8 mouse cellular contexts compared by ENCODE assay signal in the genomic region with DNA sequence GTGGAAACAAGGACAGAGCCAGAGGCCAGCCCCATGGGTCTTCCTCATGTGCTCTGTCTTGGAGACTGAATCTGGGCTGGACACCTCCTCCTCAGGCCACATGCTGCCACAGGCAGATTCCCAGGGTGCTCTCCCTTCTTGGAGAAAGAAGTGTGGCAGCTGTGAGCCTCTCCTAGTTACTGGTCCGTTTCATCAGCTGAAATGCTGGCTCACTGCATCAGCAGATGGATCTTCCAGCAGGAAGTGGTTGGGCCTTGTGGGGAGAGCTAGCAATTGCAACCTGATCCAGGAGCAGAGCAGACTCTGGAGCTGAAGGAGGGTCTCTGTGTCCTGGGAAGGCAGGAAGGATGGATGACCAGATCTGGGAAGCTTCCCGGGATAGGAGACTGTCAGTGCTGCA. TPM values are rescaled to one million over a fixed set of nuclear protein-coding genes. Genes with fewer than 3 reads are reported as not detected.
DNase-seq lines count a peak whose midpoint lies in the region; ATAC-seq and TF ChIP-seq lines count a peak whose summit lies in the region.

No protein-coding gene starts in this region.

- H3K27ac ChIP-seq in hindbrain, embryonic 16.5 days (ENCODE audit: low read depth, low read length) = peak overlapping the region; percentile 57; the same call in 1 of the 2 replicates

- no peaks in the 10 kb centered on the region for H3K36me3 ChIP-seq in hindbrain, embryonic 16.5 days (ENCODE audit: control insufficient read depth, insufficient read depth, low read length)

- H3K9ac ChIP-seq in hindbrain, embryonic 16.5 days (ENCODE audit: low read depth, low read length) = no peak overlapping the region

- H3K4me1 ChIP-seq in hindbrain, embryonic 16.5 days (ENCODE audit: control insufficient read depth, insufficient read depth, low read depth, low read length) = peaks cover 29% of the 10 kb centered on the region
- H3K4me1 ChIP-seq in lung, adult 2 months (ENCODE audit: control insufficient read depth, insufficient read depth, low read length) = 0 out of 2 replicates have a peak, but pooled peaks cover 2% of the 10 kb centered on the region

- no peaks in the 10 kb centered on the region for H3K9me3 ChIP-seq in hindbrain, embryonic 16.5 days (ENCODE audit: control insufficient read depth, low read length)

- no peak for TF ChIP-seq POLR2A in brain, embryonic 14.5 days (IDR thresholded peaks at IDR 0.05; ENCODE audit: borderline replicate concordance, extremely low read depth, insufficient read depth, insufficient read length, poor library complexity, severe bottlenecking)
- no peak for TF ChIP-seq POLR2A in lung, adult 2 months (IDR thresholded peaks at IDR 0.05; ENCODE audit: borderline replicate concordance, extremely low read depth, low read depth, low read length)

- no peak overlapping the region for H3K4me2 ChIP-seq in hindbrain, embryonic 16.5 days (ENCODE audit: low read length)

- no peaks in the 10 kb centered on the region for H3K27me3 ChIP-seq in hindbrain, embryonic 16.5 days (replicated peaks; ENCODE audit: control insufficient read depth, insufficient read depth, low read length)

- no peak overlapping the region for H3K4me3 ChIP-seq in hindbrain, embryonic 16.5 days (ENCODE audit: low read length)
- no peak overlapping the region for H3K4me3 ChIP-seq in lung, adult 2 months (replicated peaks; ENCODE audit: extremely low read depth, low read depth, low read length)

- 25% methylated on average over 2 of the region's 2 CpGs for WGBS in hindbrain, embryonic 16.5 days
- WGBS in lung, adult 2 months = 20% methylated on average over 2 of the region's 2 CpGs

- ATAC-seq in hindbrain, embryonic 16.5 days = 0 out of 2 replicates have a peak, but pooled peaks have one; percentile 24

- peak; percentile 78 to 79 for DNase-seq in cerebellum, postnatal 10 days
- no peak for DNase-seq in cerebellum, adult 9-11 months
- DNase-seq in brain, embryonic 14.5 days (ENCODE audit: low read depth) = peak; percentile 66
- DNase-seq in gastrocnemius, postnatal 10 days = peak; percentile 43
- no peak for DNase-seq in lung, adult 2 months
- peak; percentile 92 for DNase-seq in skeletal muscle tissue, adult 2 months (ENCODE audit: low read depth, low spot score)
- no peak for DNase-seq in urinary bladder, adult 18-20 months (ENCODE audit: low spot score in 2 of 2)

- TF ChIP-seq CTCF in brain, embryonic 14.5 days (IDR thresholded peaks at IDR 0.05; ENCODE audit: borderline replicate concordance, extremely low read depth, insufficient read depth, insufficient read length) = peak; percentile 27; the same call in 1 of the 2 replicates
- 0 out of 2 replicates have a peak, but pooled peaks have one; percentile 14 for TF ChIP-seq CTCF in lung, adult 2 months (IDR thresholded peaks at IDR 0.05; ENCODE audit: insufficient read depth, low read length)

RNA-seq across cellular contexts. Expression of gene Lgi2, which starts 50.3 kb away (rescaled TPM):
- 3.1 and 8.3 TPM in 2 replicates for polyA plus RNA-seq in brain, embryonic 14.5 days (2012; rRNA removed)
- total RNA-seq in gastrocnemius, postnatal 10 days (2021) = 1 to 10 TPM; 6.2 to 6.6 TPM
- 5.1 and 5.9 TPM in 2 replicates for polyA plus RNA-seq in hindbrain, embryonic 16.5 days (2015; fragmentation: Nextera tagmentation; extraction: Ambion mirVana)
- 1.6 and 2.0 TPM in 2 replicates for polyA plus RNA-seq in lung, adult 2 months (2012; rRNA removed)

RNA-seq across cellular contexts. Expression of gene Sepsecs, which starts 53.0 kb away (rescaled TPM):
- polyA plus RNA-seq in brain, embryonic 14.5 days (2012; rRNA removed) = 10.5 and 11.1 TPM in 2 replicates
- total RNA-seq in gastrocnemius, postnatal 10 days (2021) = 1 to 10 TPM; 7.1 to 7.8 TPM
- polyA plus RNA-seq in hindbrain, embryonic 16.5 days (2015; fragmentation: Nextera tagmentation; extraction: Ambion mirVana) = 6.6 and 6.9 TPM in 2 replicates
- 4.8 and 7.2 TPM in 2 replicates for polyA plus RNA-seq in lung, adult 2 months (2012; rRNA removed)

Comparison
In these comparisons a context has a peak if more than half of its experiments do, and no peak if none do; other contexts are left out.
1. DNase-seq: peak in cerebellum, postnatal 10 days (2 of 2), brain, embryonic 14.5 days (single experiment), gastrocnemius, postnatal 10 days (single experiment) and skeletal muscle tissue, adult 2 months (single experiment); none in cerebellum, adult 9-11 months (single experiment), lung, adult 2 months (single experiment) and urinary bladder, adult 18-20 months (0 of 2).